Mouse (Mus musculus) liver, embryonic 14.5 days (tissue): ENCODE data around the gene Treh.

Source experiments
- CTCF ChIP-seq: IDR thresholded peaks from 2 replicates; pipeline ENCODE4 v1.5.1; 2016; ENCODE audit warnings: antibody characterized with exemption, low read depth, control low read depth
- EP300 ChIP-seq: IDR thresholded peaks from 2 replicates; pipeline ENCODE4 v1.6.1; 2016; ENCODE audit warnings: antibody characterized with exemption, low read depth

- TF ChIP-seq CTCF (peak; percentile 30), EP300 (no peak)
These were observed 35.4 kb upstream of the Treh start for GRCm38 (mm10) chr9:44637551-44638169.
